Comparison of ENCODE assay signal across 11 mouse cellular contexts in the genomic region with DNA sequence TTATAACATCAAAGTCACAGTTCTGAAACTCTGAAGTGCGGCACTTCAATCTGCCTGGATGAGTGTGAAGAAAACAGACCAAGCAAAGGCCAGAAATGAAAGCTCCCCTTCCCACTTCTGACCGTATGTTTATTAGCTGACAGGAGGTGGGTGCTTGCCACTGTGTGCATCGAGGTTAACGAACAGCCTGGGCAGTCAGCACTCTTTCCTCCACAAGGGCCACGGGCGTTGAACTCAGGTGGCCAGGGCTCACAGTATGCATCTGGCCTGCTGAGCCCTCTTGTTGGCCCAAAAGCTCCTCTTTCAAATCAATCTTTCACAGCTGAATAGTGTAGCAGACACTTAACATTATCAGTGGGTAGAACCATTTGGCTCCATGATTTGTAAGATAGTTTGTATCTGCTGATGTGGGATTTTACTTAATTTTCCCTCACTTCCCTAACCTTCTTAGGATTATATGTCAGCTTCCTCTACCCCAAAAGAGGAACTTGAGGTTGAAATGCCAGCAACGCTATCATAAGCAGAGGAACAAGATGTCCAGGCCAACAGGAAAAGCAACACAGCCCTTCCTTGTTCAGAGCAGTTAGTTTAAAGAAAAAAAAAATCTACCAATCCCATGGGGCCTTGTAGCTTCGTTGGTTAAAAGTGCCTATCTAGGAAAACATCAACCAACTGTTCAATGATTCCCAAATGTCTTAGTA. TPM values are rescaled to one million over a fixed set of nuclear protein-coding genes. Genes with fewer than 3 reads are reported as not detected.
DNase-seq lines count a peak whose midpoint lies in the region; ATAC-seq and TF ChIP-seq lines count a peak whose summit lies in the region.
"Had no signal": no experiment of that assay in that cellular context is flagged by ENCODE, and none has a peak within 500 bp of the region (broad histone marks: within the 10 kb centered on the region; RNA-seq: fewer than 3 reads in every experiment).

No protein-coding gene starts in this region.

- H3K4me3 ChIP-seq in hindbrain, embryonic 14.5 days (replicated peaks; ENCODE audit: low read length) = no peak overlapping the region
- H3K4me3 ChIP-seq in hindbrain, embryonic 13.5 days = no peak overlapping the region
- H3K4me3 ChIP-seq in CH12.LX (replicated peaks in 1 of 3; ENCODE audit: low read depth in 2 of 3, low read length in 2 of 3, poor library complexity in 1 of 3) = no peak overlapping the region
- H3K4me3 ChIP-seq in heart, embryonic 12.5 days = no peak overlapping the region
- H3K4me3 ChIP-seq in lung, postnatal 0 days (ENCODE audit: low read depth, low read length) = no peak overlapping the region
- H3K4me3 ChIP-seq: limb, embryonic 13.5 days had no signal

- H3K27me3 ChIP-seq in hindbrain, embryonic 14.5 days (ENCODE audit: control insufficient read depth, insufficient read depth, low read length) = no peaks in the 10 kb centered on the region
- H3K27me3 ChIP-seq in hindbrain, embryonic 13.5 days = no peaks in the 10 kb centered on the region
- no peaks in the 10 kb centered on the region for H3K27me3 ChIP-seq in CH12.LX (replicated peaks)
- no peaks in the 10 kb centered on the region for H3K27me3 ChIP-seq in heart, embryonic 12.5 days (replicated peaks)
- H3K27me3 ChIP-seq in lung, postnatal 0 days (replicated peaks; ENCODE audit: insufficient read depth, low read length) = no peaks in the 10 kb centered on the region
- H3K27me3 ChIP-seq: limb, embryonic 13.5 days had no signal

- no peak overlapping the region for H3K9ac ChIP-seq in hindbrain, embryonic 14.5 days
- no peak overlapping the region for H3K9ac ChIP-seq in hindbrain, embryonic 13.5 days
- H3K9ac ChIP-seq in CH12.LX (ENCODE audit: insufficient read depth, low read depth) = no peak overlapping the region
- H3K9ac ChIP-seq in heart, embryonic 12.5 days = no peak overlapping the region
- no peak overlapping the region for H3K9ac ChIP-seq in lung, postnatal 0 days (replicated peaks; ENCODE audit: low read depth)
- H3K9ac ChIP-seq: limb, embryonic 13.5 days had no signal

- in situ Hi-C loops in CH12.LX (cut with MboI; ENCODE audit: low pct_ligation_motif_present, low pct_unique_long_range_greater_than_20kb, low sequenced_read_pairs) = no loop called here

- TF ChIP-seq EP300 in CH12.LX (IDR thresholded peaks at IDR 0.05; ENCODE audit: low read length) = no peak
- TF ChIP-seq EP300 in lung, postnatal 0 days (IDR thresholded peaks at IDR 0.05) = peak; percentile 93

- no peak for ATAC-seq in hindbrain, embryonic 14.5 days (ENCODE audit: low FRiP score)
- ATAC-seq in hindbrain, embryonic 13.5 days (ENCODE audit: low FRiP score) = no peak
- ATAC-seq in heart, embryonic 12.5 days (ENCODE audit: insufficient number of reproducible peaks, low FRiP score) = no peak
- ATAC-seq in lung, postnatal 0 days = peak; percentile 55

- H3K27ac ChIP-seq in hindbrain, embryonic 14.5 days = 0 out of 2 replicates have a peak overlapping the region, but pooled peaks have one; percentile 29
- no peak overlapping the region for H3K27ac ChIP-seq in hindbrain, embryonic 13.5 days
- H3K27ac ChIP-seq in CH12.LX (ENCODE audit: insufficient read depth, low read depth) = no peak overlapping the region
- 0 out of 2 replicates have a peak overlapping the region, but pooled peaks have one; percentile 34 for H3K27ac ChIP-seq in heart, embryonic 12.5 days (ENCODE audit: poor library complexity, severe bottlenecking)
- peak overlapping the region; percentile 84 for H3K27ac ChIP-seq in lung, postnatal 0 days (ENCODE audit: low read length)
- H3K27ac ChIP-seq: limb, embryonic 13.5 days had no signal

- 70% methylated on average over 8 of the region's 8 CpGs for WGBS in hindbrain, embryonic 14.5 days
- 64% methylated on average over 8 of the region's 8 CpGs for WGBS in hindbrain, embryonic 13.5 days
- WGBS in heart, embryonic 12.5 days = 56% methylated on average over 8 of the region's 8 CpGs
- whole genome bisulfite sequencing in lung, postnatal 0 days = 31% methylated on average over 8 of the region's 8 CpGs

- no peak overlapping the region for H3K4me2 ChIP-seq in hindbrain, embryonic 14.5 days (replicated peaks)
- no peak overlapping the region for H3K4me2 ChIP-seq in hindbrain, embryonic 13.5 days
- H3K4me2 ChIP-seq in CH12.LX (ENCODE audit: insufficient read depth, low read depth, poor library complexity, severe bottlenecking) = no peak overlapping the region
- no peak overlapping the region for H3K4me2 ChIP-seq in heart, embryonic 12.5 days
- H3K4me2 ChIP-seq in lung, postnatal 0 days (replicated peaks; ENCODE audit: low read depth, low read length) = no peak overlapping the region
- H3K4me2 ChIP-seq: limb, embryonic 13.5 days had no signal

- TF ChIP-seq POLR2A in CH12.LX (IDR thresholded peaks at IDR 0.05; ENCODE audit: low read depth, low read length) = no peak

- peaks cover 41% of the 10 kb centered on the region for H3K4me1 ChIP-seq in hindbrain, embryonic 14.5 days (replicated peaks; ENCODE audit: control insufficient read depth, insufficient read depth, low read length)
- H3K4me1 ChIP-seq in hindbrain, embryonic 13.5 days (replicated peaks) = peaks cover 47% of the 10 kb centered on the region
- H3K4me1 ChIP-seq in CH12.LX (ENCODE audit: control insufficient read depth in 1 of 2, insufficient read depth in 2 of 2) = peaks cover 6 to 44% of the 10 kb centered on the region in 2 experiments; a peak in 3 of 4 replicates
- H3K4me1 ChIP-seq in heart, embryonic 12.5 days (replicated peaks) = peaks cover 43% of the 10 kb centered on the region
- peaks cover 21% of the 10 kb centered on the region for H3K4me1 ChIP-seq in lung, postnatal 0 days (ENCODE audit: insufficient read depth, low read depth, low read length)

- no peak for DNase-seq in hindbrain, embryonic 14.5 days (ENCODE audit: low spot score)
- no peak for DNase-seq in CH12.LX (ENCODE audit: extremely low read depth)
- DNase-seq in lung, postnatal 0 days (ENCODE audit: low spot score) = peak; percentile 72
- DNase-seq in cerebellum, adult 11-12 months = no peak
- DNase-seq in frontal cortex, postnatal 36 days (ENCODE audit: low spot score in 2 of 2) = no peak
- DNase-seq in urinary bladder, postnatal 25 days (ENCODE audit: low spot score) = no peak
- DNase-seq: cerebellum, postnatal 25 days; right cerebral cortex, postnatal 25 days had no signal

- H3K79me2 ChIP-seq in CH12.LX (replicated peaks; ENCODE audit: control insufficient read depth, extremely low read depth, insufficient read depth, poor library complexity, severe bottlenecking) = peaks cover 1% of the 10 kb centered on the region; the same call in 1 of the 2 replicates

- dilution Hi-C loops in CH12.LX (cut with MboI; ENCODE audit: extremely low pct_ligation_motif_present, extremely low pct_unique_long_range_greater_than_20kb, low sequenced_read_pairs) = no loop called here

- no peaks in the 10 kb centered on the region for H3K9me3 ChIP-seq in hindbrain, embryonic 14.5 days (ENCODE audit: control insufficient read depth, low read length)
- H3K9me3 ChIP-seq in hindbrain, embryonic 13.5 days = no peaks in the 10 kb centered on the region
- no peaks in the 10 kb centered on the region for H3K9me3 ChIP-seq in CH12.LX (replicated peaks; ENCODE audit: low read length)
- no peaks in the 10 kb centered on the region for H3K9me3 ChIP-seq in heart, embryonic 12.5 days (replicated peaks)
- H3K9me3 ChIP-seq in lung, postnatal 0 days (ENCODE audit: low read length) = no peaks in the 10 kb centered on the region
- H3K9me3 ChIP-seq: limb, embryonic 13.5 days had no signal

- no peak for TF ChIP-seq CTCF in CH12.LX (conservative IDR thresholded peaks at IDR 0.05 in 1 of 2, IDR thresholded peaks at IDR 0.05 in 1 of 2; ENCODE audit: low read depth in 2 of 2, low read length in 2 of 2)
- no peak for TF ChIP-seq CTCF in lung, postnatal 0 days (IDR thresholded peaks at IDR 0.05)

- H3K36me3 ChIP-seq in hindbrain, embryonic 14.5 days (replicated peaks; ENCODE audit: control insufficient read depth, insufficient read depth) = no peaks in the 10 kb centered on the region
- H3K36me3 ChIP-seq in hindbrain, embryonic 13.5 days = no peaks in the 10 kb centered on the region
- H3K36me3 ChIP-seq in CH12.LX (replicated peaks in 1 of 2; ENCODE audit: control insufficient read depth in 1 of 2, insufficient read depth in 1 of 2, low read length in 1 of 2) = peaks cover 0 to 15% of the 10 kb centered on the region in 2 experiments
- no peaks in the 10 kb centered on the region for H3K36me3 ChIP-seq in heart, embryonic 12.5 days
- H3K36me3 ChIP-seq in lung, postnatal 0 days (ENCODE audit: insufficient read depth, low read length) = no peaks in the 10 kb centered on the region
- H3K36me3 ChIP-seq: limb, embryonic 13.5 days had no signal

- no peak for TF ChIP-seq RAD21 in CH12.LX (IDR thresholded peaks at IDR 0.05; ENCODE audit: low read depth, low read length)

TF ChIP-seq in CH12.LX, 34 proteins besides CTCF, POLR2A, EP300 and RAD21:
- TF ChIP-seq SIN3A (IDR thresholded peaks at IDR 0.05; ENCODE audit: low read length) = no peak
- peak; percentile 21; the same call in 1 of the 2 replicates for TF ChIP-seq ZNF384 (IDR thresholded peaks at IDR 0.05; ENCODE audit: low read depth, low read length)

RNA-seq across cellular contexts. Expression of gene Rnf169, which starts 17.6 kb away (rescaled TPM):
- polyA plus RNA-seq in hindbrain, embryonic 14.5 days (2014; fragmentation: Nextera tagmentation; extraction: Ambion mirVana) = 5.3 and 5.8 TPM in 2 replicates
- polyA plus RNA-seq in hindbrain, embryonic 13.5 days (2015; fragmentation: Nextera tagmentation; extraction: Ambion mirVana) = 4.1 and 4.5 TPM in 2 replicates
- total RNA-seq in CH12.LX (2012; rRNA removed) = 8.9 and 11.4 TPM in 2 replicates
- 5.2 and 5.4 TPM in 2 replicates for total RNA-seq in CH12.LX (2014; rRNA removed)
- polyA plus RNA-seq in CH12.LX (2012; ENCODE audit: insufficient read length, low read depth) = 3.7 and 3.9 TPM in 2 replicates
- polyA plus RNA-seq in heart, embryonic 12.5 days (2016; fragmentation: Nextera tagmentation; extraction: Ambion mirVana) = 4.3 and 4.5 TPM in 2 replicates
- 3.8 and 4.2 TPM in 2 replicates for polyA plus RNA-seq in lung, postnatal 0 days (2015; fragmentation: Nextera tagmentation; extraction: Ambion mirVana)

RNA-seq across cellular contexts. Expression of gene Chrdl2, which starts 43.3 kb away (rescaled TPM):
- 0.31 and 0.67 TPM in 2 replicates for polyA plus RNA-seq in hindbrain, embryonic 14.5 days (2014; fragmentation: Nextera tagmentation; extraction: Ambion mirVana)
- 0.27 and 0.42 TPM in 2 replicates for polyA plus RNA-seq in hindbrain, embryonic 13.5 days (2015; fragmentation: Nextera tagmentation; extraction: Ambion mirVana)
- total RNA-seq in CH12.LX (2012; rRNA removed) = not detected in 2 replicates
- total RNA-seq in CH12.LX (2014; rRNA removed) = not detected in 2 replicates
- not detected in 2 replicates for polyA plus RNA-seq in CH12.LX (2012; ENCODE audit: insufficient read length, low read depth)
- 0.11 and 0.21 TPM in 2 replicates for polyA plus RNA-seq in heart, embryonic 12.5 days (2016; fragmentation: Nextera tagmentation; extraction: Ambion mirVana)
- 0.11 TPM in 1 of 2 replicates, not detected in the other for polyA plus RNA-seq in lung, postnatal 0 days (2015; fragmentation: Nextera tagmentation; extraction: Ambion mirVana)

Comparison
In these comparisons a context has a peak if more than half of its experiments do, and no peak if none do; other contexts are left out.
1. H3K27ac ChIP-seq: peak in hindbrain, embryonic 14.5 days (single experiment), heart, embryonic 12.5 days (single experiment) and lung, postnatal 0 days (single experiment); none in hindbrain, embryonic 13.5 days (single experiment) and CH12.LX (single experiment).